Mouse (Mus musculus) cerebellum, adult 2 months (tissue): ENCODE measurements around the gene Apold1. TPM values are rescaled to one million over a fixed set of nuclear protein-coding genes. Genes with fewer than 3 reads are reported as not detected.

ENCODE experiments used
- DNase-seq, 2 experiments: peaks; one replicate each; pipeline ENCODE4 v3.0.0; 2021
- H3K27ac ChIP-seq: fragments of 200-500 bp; 2 replicates; pipeline ENCODE4 v1.5.1; 2012; ENCODE audit warnings: low read length, control low read depth, inconsistent platforms; ENCODE audit not compliant: insufficient read depth
- H3K27me3 ChIP-seq: fragments of 200-500 bp; 2 replicates; pipeline ENCODE4 v1.6.1; 2012; ENCODE audit warnings: inconsistent platforms, mild to moderate bottlenecking, low read length, moderate library complexity; ENCODE audit not compliant: control insufficient read depth, insufficient read depth
- H3K4me1 ChIP-seq: fragments of 200-500 bp; 2 replicates; pipeline ENCODE4 v1.6.1; 2011; ENCODE audit warnings: low read length; ENCODE audit not compliant: control insufficient read depth, insufficient read depth
- H3K4me3 ChIP-seq: fragments of 200-500 bp; replicated peaks from 2 replicates; pipeline ENCODE3; 2011; ENCODE audit warnings: mild to moderate bottlenecking, low read depth, low read length, control low read depth; ENCODE audit not compliant: insufficient read depth
- CTCF ChIP-seq: fragments of 200-500 bp; IDR thresholded peaks from 2 replicates; pipeline ENCODE4 v1.5.1; 2011; ENCODE audit warnings: low read depth, mild to moderate bottlenecking, control low read depth, low read length, moderate library complexity, borderline replicate concordance; ENCODE audit not compliant: insufficient read depth
- POLR2A ChIP-seq: fragments of 200-500 bp; IDR thresholded peaks from 2 replicates; pipeline ENCODE4 v1.6.1; 2011; ENCODE audit warnings: low read length, control low read depth, borderline replicate concordance; ENCODE audit not compliant: insufficient read depth
- WGBS: fragments of 180-500 bp; shearing (Covaris S2); methylation state at CpG from one replicate; pipeline ENCODE4 v1.1.7; 2018; 5-methylcytosine and 5-hydroxymethylcytosine counted together
- polyA plus RNA-seq: library from polyadenylated mRNA; depleted of rRNA; stranded (reverse); fragments of >200 nt; gene quantifications from 2 replicates; pipeline ENCODE4 v1.2.3, GENCODE M21; 2012

Apold1 gene
- polyA plus RNA-seq, 1 experiment = 1.5 TPM

- H3K27ac ChIP-seq = no peak overlapping the region
- H3K4me3 ChIP-seq = no peak overlapping the region
- no peak for DNase-seq
- 76% methylated on average over 9 of the region's 9 CpGs for WGBS
- no peaks in the 10 kb centered on the region for H3K4me1 ChIP-seq
- no peaks in the 10 kb centered on the region for H3K27me3 ChIP-seq
- TF ChIP-seq CTCF (no peak), POLR2A (no peak)
Observed at GRCm38 (mm10) chr6:134946858-134947257, 34.7 kb upstream of the Apold1 start.

DNA sequence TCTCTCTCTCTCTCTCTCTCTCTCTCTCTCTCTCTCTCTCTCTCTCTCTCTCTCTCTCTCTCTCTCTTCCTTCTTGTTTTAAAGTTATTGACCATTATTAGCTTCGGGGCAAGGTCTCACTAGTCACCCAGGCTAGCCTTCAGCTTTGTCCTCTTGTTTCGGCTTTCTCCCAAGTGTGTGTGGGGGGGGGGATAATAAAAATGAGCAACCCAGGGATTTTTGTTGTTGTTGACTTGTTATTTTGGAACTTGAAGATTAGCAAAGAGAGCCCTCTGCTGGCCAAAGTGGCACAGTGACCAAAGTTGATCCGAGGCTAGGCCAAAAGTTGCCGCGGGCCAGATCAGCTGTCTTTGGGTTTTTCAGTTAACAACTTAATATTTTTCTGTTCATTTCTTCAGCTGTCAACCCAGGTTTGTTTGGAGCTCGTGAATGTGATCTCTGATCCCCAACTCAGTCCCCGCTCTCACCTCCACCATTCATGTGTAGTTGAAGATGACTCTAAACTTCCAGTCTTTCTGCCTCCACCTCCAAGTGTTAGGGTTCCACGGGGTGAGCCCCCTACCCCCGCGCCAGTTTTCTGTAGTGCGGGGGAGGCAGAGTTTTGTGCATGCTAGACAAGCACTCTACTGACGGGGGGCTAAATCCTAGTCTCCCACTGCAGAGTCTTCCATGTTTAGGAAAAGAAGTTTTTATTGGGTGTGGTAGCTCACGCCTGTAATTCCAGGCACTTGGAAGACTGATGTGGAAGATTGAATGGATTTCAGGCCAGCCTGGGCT lies 34.0 kb upstream of the Apold1 start:
- Histone ChIP-seq H3K27me3 (no peaks in the 10 kb centered on the region), H3K4me1 (no peaks in the 10 kb centered on the region), H3K4me3 (no peak overlapping the region), H3K27ac (no peak overlapping the region)
- TF ChIP-seq POLR2A (no peak), CTCF (peak; percentile 69; the same call in 1 of the 2 replicates)
- DNase-seq = peak; percentile 69 to 75
- 39% methylated on average over 13 of the region's 13 CpGs for WGBS

DNA sequence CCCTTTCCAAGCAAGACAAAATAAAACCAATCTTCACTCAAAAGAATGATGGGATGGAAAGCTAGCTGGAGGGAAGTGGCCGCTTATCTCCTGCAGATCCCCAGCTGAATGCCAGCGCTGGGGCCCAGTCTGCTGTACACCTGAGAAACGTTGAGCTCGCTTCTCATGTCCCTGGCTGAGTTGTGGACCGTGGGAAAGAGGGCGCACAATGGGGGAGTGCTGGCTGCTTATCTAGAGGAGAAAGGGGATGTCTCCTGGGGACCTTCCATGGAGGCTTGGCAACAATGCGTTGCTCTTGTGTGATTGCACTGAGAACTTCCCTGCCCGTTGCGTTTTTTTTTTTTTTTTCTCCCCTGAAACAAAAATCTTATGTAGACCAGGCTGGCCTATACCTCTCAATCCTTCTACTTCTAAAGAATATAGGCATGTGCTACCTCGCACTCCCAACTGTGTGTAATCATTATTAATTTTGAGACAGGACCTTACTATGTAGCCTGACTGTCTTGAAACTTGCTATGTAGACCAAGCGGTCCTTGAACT lies 32.9 kb upstream of the Apold1 start:
- TF ChIP-seq CTCF (no peak), POLR2A (no peak)
- Histone ChIP-seq H3K4me1 (no peaks in the 10 kb centered on the region), H3K4me3 (no peak overlapping the region), H3K27me3 (no peaks in the 10 kb centered on the region), H3K27ac (no peak overlapping the region)
- no peak for DNase-seq
- WGBS = 76% methylated on average over 11 of the region's 11 CpGs

DNA sequence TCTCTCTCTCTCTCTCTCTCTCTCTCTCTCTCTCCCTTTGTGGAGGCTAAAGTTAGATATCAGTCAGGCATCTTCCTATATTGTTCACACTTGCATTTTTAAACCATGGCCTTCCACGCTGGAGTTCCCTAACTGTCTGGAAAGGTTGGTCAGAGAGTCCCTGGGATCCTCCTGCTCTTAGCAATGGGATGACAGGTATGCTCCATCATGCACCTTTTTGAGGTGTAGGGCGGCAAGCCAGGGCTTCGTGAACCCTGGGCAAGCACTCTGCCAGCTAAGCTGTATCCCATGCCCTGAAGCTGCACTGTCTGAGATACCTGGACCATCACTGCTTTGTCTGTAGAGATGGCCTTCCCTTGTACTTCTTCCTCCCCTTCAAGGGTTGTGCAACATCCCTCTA lies 32.3 kb upstream of the Apold1 start:
- no peak overlapping the region for H3K4me3 ChIP-seq
- DNase-seq = no peak
- 94% methylated on average over 3 of the region's 3 CpGs for WGBS

GRCm38 (mm10) chr6:134951364-134951763 lies 30.2 kb upstream of the Apold1 start:
- no peak for TF ChIP-seq CTCF
- no peak for TF ChIP-seq POLR2A
- H3K27me3 ChIP-seq = no peaks in the 10 kb centered on the region
- 93% methylated on average over 5 of the region's 5 CpGs for WGBS
- no peak overlapping the region for H3K4me3 ChIP-seq
- no peak for DNase-seq
- H3K27ac ChIP-seq = no peak overlapping the region
- peaks cover 3% of the 10 kb centered on the region; the same call in 1 of the 2 replicates for H3K4me1 ChIP-seq

More for the DNA sequence above, 32.3 kb upstream of the Apold1 start:
- Histone ChIP-seq H3K27me3 (no peaks in the 10 kb centered on the region), H3K4me1 (peaks cover 3% of the 10 kb centered on the region; the same call in 1 of the 2 replicates), H3K27ac (no peak overlapping the region)
- no peak for TF ChIP-seq POLR2A
- no peak for TF ChIP-seq CTCF

DNA sequence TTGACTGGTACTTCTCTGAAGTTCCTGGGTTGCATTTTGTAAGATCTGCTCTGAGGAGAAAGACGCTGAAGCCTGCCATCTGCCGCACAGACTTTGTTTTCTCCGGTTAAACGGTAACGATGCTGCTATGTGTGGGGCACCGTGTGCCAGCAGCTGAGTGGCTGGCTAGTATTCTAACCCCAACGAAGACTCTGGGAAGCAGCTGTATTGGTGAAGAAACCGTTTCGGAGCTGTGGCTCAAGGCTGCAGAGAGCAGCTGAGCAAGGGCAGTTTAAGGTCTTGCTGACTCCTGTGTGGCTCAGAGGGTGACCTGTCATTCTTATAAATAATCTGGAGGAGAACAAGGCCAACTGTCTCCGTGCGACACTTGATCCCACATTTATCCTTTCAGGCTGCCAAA lies 27.5 kb upstream of the Apold1 start:
- H3K4me3 ChIP-seq = no peak overlapping the region
- no peak for TF ChIP-seq POLR2A
- TF ChIP-seq CTCF = no peak
- peaks cover 3% of the 10 kb centered on the region; the same call in 1 of the 2 replicates for H3K4me1 ChIP-seq
- no peaks in the 10 kb centered on the region for H3K27me3 ChIP-seq
- peak in 1 of 2 experiments; percentile 27 for DNase-seq
- 9% methylated on average over 11 of the region's 11 CpGs for WGBS
- H3K27ac ChIP-seq = no peak overlapping the region

DNA sequence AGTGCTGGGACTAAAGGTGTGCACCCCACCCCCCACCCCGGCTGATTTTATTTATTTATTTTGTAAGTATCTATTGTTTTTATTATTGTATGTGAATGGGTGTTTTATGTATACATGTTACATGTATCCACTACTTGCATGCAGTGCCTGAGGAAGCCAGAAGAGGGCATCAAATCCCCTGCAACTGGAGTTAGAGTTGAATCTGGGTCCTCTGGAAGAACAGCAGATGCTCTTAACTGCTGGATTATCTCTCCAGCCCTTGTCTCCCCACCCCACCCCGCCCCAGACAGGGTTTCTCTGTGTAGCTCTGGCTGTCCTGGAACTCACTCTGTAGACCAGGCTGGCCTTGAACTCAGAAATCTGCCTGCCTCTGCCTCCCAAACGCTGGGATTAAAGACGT lies 25.1 kb upstream of the Apold1 start:
- no peak for TF ChIP-seq POLR2A
- no peak for TF ChIP-seq CTCF
- Histone ChIP-seq H3K27ac (no peak overlapping the region), H3K4me1 (peaks cover 3% of the 10 kb centered on the region; the same call in 1 of the 2 replicates), H3K27me3 (no peaks in the 10 kb centered on the region), H3K4me3 (no peak overlapping the region)
- DNase-seq = no peak
- 92% methylated on average over 4 of the region's 4 CpGs for WGBS

DNA sequence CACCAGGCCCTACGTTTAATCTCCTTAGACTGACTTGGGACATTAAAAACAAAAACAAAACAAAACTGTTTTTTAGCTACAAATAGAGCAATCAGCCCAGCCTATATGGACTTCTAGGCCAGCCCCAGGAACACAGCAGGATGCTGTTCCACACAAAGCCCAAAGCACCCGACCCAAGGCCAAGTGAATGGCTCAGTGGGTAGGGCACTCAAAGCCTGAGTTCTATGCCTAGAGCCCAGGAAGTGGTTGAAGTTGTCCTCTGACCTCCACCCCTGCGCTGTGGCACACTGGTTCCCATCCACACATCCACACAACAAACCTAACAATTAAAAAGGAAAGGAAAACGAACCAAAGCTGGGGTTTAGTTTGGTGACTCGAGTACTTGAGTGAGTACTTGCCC lies 20.2 kb upstream of the Apold1 start:
- Histone ChIP-seq H3K4me3 (no peak overlapping the region), H3K27me3 (no peaks in the 10 kb centered on the region), H3K27ac (no peak overlapping the region), H3K4me1 (no peaks in the 10 kb centered on the region)
- TF ChIP-seq POLR2A = no peak
- TF ChIP-seq CTCF = no peak
- 68% methylated on average over 5 of the region's 5 CpGs for WGBS
- no peak for DNase-seq

- no peaks in the 10 kb centered on the region for H3K27me3 ChIP-seq
- no peak overlapping the region for H3K27ac ChIP-seq
- no peak overlapping the region for H3K4me3 ChIP-seq
- DNase-seq = no peak
- WGBS = 61% methylated on average over 9 of the region's 9 CpGs
- TF ChIP-seq POLR2A = no peak
- TF ChIP-seq CTCF = no peak
- H3K4me1 ChIP-seq = no peaks in the 10 kb centered on the region
Observed at GRCm38 (mm10) chr6:134961858-134962517, 19.5 kb upstream of the Apold1 start.
